Mouse (Mus musculus) midbrain, embryonic 12.5 days (tissue): ENCODE data around the gene Ifrd2. TPM values are rescaled to one million over a fixed set of nuclear protein-coding genes. Genes with fewer than 3 reads are reported as not detected.
"Not testable (repeated sequence)": the region's sequence is repeated elsewhere in the genome, so short reads cannot be mapped to it uniquely, and the experiment has no call there.

Source experiments
- ATAC-seq: fragments of 200-750 bp; cut with Nextera tagmentation; 2 replicates; pipeline ENCODE4 v1.8.0; 2017; ENCODE audit warnings: low read depth, moderate TSS enrichment, moderate library complexity; ENCODE audit not compliant: low FRiP score
- H3K27ac ChIP-seq: fragments of 300-500 bp; sonication (generic); replicated peaks from 2 replicates; pipeline ENCODE4 v1.5.1; 2016; ENCODE audit warnings: mild to moderate bottlenecking
- H3K27me3 ChIP-seq: fragments of 300-500 bp; sonication (generic); 2 replicates; pipeline ENCODE4 v1.6.1; 2016; ENCODE audit warnings: mild to moderate bottlenecking
- H3K36me3 ChIP-seq: fragments of 300-500 bp; sonication (generic); 2 replicates; pipeline ENCODE4 v1.6.1; 2016
- H3K4me1 ChIP-seq: fragments of 300-500 bp; sonication (generic); 2 replicates; pipeline ENCODE4 v1.6.1; 2016
- H3K4me2 ChIP-seq: fragments of 300-500 bp; sonication (generic); replicated peaks from 2 replicates; pipeline ENCODE4 v1.6.1; 2016; ENCODE audit warnings: mild to moderate bottlenecking, moderate library complexity
- H3K4me3 ChIP-seq: fragments of 300-500 bp; sonication (generic); 2 replicates; pipeline ENCODE4 v1.5.1; 2016; ENCODE audit warnings: mild to moderate bottlenecking
- H3K9ac ChIP-seq: fragments of 300-500 bp; sonication (generic); replicated peaks from 2 replicates; pipeline ENCODE4 v1.6.1; 2016; ENCODE audit warnings: mild to moderate bottlenecking, moderate library complexity
- H3K9me3 ChIP-seq: fragments of 300-500 bp; sonication (generic); 2 replicates; pipeline ENCODE4 v1.6.1; 2016; ENCODE audit warnings: mild to moderate bottlenecking
- WGBS: fragments of 180-500 bp; shearing (Covaris S2); methylation state at CpG from one replicate; pipeline ENCODE4 v1.1.7; 2016; 5-methylcytosine and 5-hydroxymethylcytosine counted together
- polyA plus RNA-seq: library from polyadenylated mRNA; unstranded; fragments of >200 nt; fragmentation: Nextera tagmentation; extraction: Ambion mirVana; gene quantifications from 2 replicates; pipeline ENCODE4 v1.2.1, GENCODE M21; 2016

Gene Ifrd2
- polyA plus RNA-seq, 1 experiment from 2014 or later = 20.1 TPM

DNA sequence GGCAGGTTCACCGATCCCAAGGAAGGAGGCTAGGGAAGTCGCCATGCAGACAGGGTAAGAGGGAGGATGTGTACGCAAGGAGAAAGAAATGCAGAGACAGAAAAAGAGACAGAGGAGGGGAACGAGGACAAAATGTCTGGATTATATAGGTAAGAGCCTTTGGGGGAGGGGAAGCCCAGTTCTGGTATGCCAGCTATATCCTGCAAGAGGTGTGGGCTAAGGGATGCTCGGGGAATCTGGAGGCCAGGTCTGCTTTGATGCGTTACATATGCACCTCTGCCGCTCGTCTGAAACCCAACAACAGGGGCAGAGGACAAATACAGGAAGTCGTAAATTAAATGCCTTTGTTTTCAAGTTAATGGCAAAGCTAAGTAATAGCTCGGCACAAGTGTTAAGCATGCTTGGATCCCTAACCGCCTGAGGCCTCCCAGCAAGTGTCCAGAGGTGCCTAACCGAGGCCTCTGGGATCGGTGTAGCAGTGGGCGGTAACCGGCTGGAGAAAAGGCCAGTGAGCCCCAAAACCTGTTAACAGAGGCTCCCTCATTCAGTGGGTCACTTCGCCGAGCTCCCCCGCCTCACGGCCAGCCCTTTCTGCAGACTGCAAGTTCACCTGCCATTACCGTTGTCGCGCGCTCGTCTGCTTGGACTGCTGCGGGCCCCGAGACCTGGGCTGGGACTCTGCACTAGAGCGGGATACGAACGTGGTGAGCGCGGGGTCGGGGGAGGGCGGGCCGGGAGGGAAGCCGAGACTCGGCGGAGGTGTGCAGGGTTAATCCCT lies 33.7 kb upstream of the Ifrd2 start:
- peak; percentile 81 for ATAC-seq
- Histone ChIP-seq H3K9ac (peak overlapping the region; percentile 68), H3K27ac (peak overlapping the region; percentile 88), H3K4me3 (peak overlapping the region; percentile 79), H3K4me1 (peaks cover 54% of the 10 kb centered on the region), H3K9me3 (no peaks in the 10 kb centered on the region), H3K27me3 (peaks cover 50% of the 10 kb centered on the region), H3K36me3 (peaks cover 20% of the 10 kb centered on the region), H3K4me2 (peak overlapping the region; percentile 94)
- WGBS = 7% methylated on average over 37 of the region's 37 CpGs

DNA sequence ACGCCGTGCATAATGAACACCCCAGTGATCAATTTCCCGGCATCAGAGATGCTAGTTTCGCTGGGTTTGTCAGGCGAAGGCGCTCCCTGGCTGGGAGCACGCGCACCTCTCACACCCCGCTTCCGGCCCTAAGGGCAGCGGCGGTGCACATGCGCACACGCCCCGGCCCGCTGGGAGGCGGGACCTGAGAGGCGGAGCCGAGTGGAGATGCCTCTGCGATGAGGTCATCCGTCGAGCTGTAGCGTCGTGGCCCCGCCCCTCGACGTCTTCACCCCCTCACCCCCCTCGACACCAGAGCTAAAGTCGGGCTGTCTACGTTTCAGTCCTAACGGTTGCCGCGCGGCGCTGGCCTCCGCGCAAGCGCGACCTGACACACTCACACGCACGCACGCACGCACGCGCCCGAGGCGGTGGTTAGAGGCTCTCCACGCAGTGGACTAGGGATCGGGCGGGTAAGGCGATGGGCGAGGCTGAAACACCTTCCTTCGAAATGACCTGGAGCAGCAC lies 33.1 kb upstream of the Ifrd2 start:
- peaks cover 27% of the 10 kb centered on the region for H3K36me3 ChIP-seq
- no peaks in the 10 kb centered on the region for H3K9me3 ChIP-seq
- H3K4me2 ChIP-seq = peak overlapping the region; percentile 94
- H3K9ac ChIP-seq = peak overlapping the region; percentile 75
- peak overlapping the region; percentile 79 for H3K4me3 ChIP-seq
- peak overlapping the region; percentile 88 for H3K27ac ChIP-seq
- peaks cover 54% of the 10 kb centered on the region for H3K4me1 ChIP-seq
- WGBS = under 1% methylated on average over 53 of the region's 53 CpGs
- peaks cover 43% of the 10 kb centered on the region for H3K27me3 ChIP-seq
- peak; percentile 94 for ATAC-seq

DNA sequence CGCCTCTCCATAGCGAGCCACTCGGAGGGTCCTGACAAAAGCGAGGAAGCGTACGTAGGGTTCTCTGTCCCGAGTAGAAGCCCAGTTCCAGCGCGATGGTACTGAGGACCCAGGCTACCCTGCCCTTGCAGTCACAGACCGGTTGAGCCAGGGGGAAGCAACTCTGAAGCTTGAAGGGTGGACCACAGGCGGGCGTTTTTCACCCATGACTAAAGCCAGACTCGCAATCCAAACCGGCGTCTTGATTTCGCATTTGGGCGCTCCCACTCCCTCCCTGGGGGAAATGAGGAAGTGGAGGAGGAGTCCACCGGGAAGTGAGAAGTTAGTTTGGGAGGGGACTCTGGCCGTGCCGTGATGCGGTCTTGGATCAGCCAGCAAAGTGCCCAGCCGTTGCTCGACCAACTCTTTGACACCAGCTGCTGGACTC lies 32.4 kb upstream of the Ifrd2 start:
- Histone ChIP-seq H3K27ac (peak overlapping the region; percentile 88), H3K9ac (peak overlapping the region; percentile 75), H3K4me2 (peak overlapping the region; percentile 94), H3K36me3 (peaks cover 34% of the 10 kb centered on the region), H3K27me3 (peaks cover 36% of the 10 kb centered on the region), H3K4me3 (peak overlapping the region; percentile 79), H3K9me3 (no peaks in the 10 kb centered on the region), H3K4me1 (peaks cover 54% of the 10 kb centered on the region)
- ATAC-seq = no peak; the same call in 1 of the 2 replicates
- under 1% methylated on average over 23 of the region's 23 CpGs for WGBS

DNA sequence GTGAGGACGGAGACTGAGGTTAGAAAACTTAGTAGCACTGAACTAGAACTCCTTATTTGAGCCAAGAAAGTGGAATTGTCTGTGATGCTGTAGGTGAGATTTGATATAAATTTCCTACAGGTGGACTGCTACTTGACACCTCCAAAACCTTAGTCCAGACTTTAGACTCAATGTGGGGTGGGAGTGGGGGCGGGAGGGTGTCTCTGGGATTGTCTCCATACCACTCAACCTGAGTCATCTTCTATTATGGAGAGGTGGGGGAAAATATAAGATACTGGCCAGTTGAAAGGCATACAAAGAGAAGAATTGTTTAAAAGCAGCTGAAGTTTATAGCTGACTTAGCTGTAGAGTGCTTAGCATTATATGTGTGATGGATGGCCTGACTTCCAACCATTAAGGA lies 31.7 kb upstream of the Ifrd2 start:
- peak overlapping the region; percentile 94 for H3K4me2 ChIP-seq
- H3K9ac ChIP-seq = peak overlapping the region; percentile 75
- H3K36me3 ChIP-seq = peaks cover 40% of the 10 kb centered on the region
- WGBS = 42% methylated on average over 2 of the region's 2 CpGs
- no peak for ATAC-seq
- peaks cover 30% of the 10 kb centered on the region for H3K27me3 ChIP-seq
- H3K4me3 ChIP-seq = peak overlapping the region; percentile 79
- no peaks in the 10 kb centered on the region for H3K9me3 ChIP-seq
- no peak overlapping the region for H3K27ac ChIP-seq
- peaks cover 51% of the 10 kb centered on the region for H3K4me1 ChIP-seq

DNA sequence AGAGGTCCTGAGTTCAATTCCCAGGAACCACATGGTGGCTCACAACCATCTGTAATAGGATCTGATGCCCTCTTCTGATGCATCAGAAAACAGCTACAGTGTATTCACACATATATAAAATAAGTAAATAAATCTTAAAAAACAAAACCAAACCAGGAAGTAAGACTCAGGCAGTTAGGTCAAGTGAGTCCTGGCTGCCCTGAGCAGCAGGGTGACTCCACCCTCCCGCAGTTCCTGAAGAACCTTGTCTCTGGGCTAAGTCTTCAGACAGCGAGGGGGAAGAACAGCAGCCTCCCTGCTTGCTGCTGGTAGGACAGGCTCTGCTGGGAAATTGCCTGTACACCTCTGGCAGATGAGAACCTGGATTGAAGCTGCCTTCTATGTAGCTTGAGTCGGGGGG lies 31.1 kb upstream of the Ifrd2 start:
- H3K9ac ChIP-seq = no peak overlapping the region
- no peak overlapping the region for H3K27ac ChIP-seq
- H3K27me3 ChIP-seq = peaks cover 23% of the 10 kb centered on the region
- 0 out of 2 replicates have a peak overlapping the region, but pooled peaks have one; percentile 5 for H3K4me3 ChIP-seq
- peak overlapping the region; percentile 94 for H3K4me2 ChIP-seq
- peaks cover 47% of the 10 kb centered on the region for H3K36me3 ChIP-seq
- 88% methylated on average over 3 of the region's 3 CpGs for WGBS
- H3K9me3 ChIP-seq = no peaks in the 10 kb centered on the region
- no peak for ATAC-seq
- peaks cover 44% of the 10 kb centered on the region for H3K4me1 ChIP-seq

DNA sequence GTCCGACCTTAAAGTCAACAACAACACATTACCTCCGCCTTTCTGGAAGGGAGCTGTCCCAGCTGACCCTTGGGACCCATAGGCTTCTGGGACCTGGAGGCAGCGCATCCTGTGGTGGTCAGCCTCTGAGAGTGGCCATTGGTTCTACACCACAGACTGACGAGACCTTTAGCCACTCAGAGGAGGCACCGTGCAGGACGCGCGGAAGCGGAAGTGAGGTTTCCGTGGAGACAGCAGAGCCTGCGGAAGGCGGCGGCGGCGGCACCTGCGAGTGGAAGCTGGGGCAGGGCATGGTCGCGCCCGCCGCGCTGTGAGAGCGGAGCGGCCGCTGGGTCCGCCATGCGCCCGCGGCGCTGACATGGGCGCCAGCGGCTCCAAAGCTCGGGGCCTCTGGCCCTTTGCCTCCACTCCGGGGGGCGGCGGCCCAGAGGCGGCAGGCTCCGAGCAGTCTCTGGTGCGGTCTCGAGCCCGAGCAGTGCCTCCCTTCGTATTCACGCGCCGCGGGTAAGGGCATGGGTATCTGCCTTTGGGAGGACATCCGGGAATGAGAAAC lies 24.3 kb upstream of the Ifrd2 start, which contains the start of gene Tusc2:
Gene Tusc2 (plus strand): TSS at position 227 of the 553 bp plus-strand sequence.
- under 1% methylated on average over 39 of the region's 46 CpGs for WGBS
- Histone ChIP-seq H3K4me3 (peak within 1 kb of the TSS; percentile 88), H3K9me3 (no peaks in the 10 kb centered on the region), H3K4me2 (peak within 1 kb of the TSS; percentile 81), H3K27me3 (no peaks in the 10 kb centered on the region), H3K9ac (peak within 1 kb of the TSS; percentile 88), H3K4me1 (peaks cover 29% of the 10 kb centered on the region), H3K36me3 (peaks cover 58% of the 10 kb centered on the region), H3K27ac (peak within 1 kb of the TSS; percentile 63)
- ATAC-seq = peak; percentile 96

DNA sequence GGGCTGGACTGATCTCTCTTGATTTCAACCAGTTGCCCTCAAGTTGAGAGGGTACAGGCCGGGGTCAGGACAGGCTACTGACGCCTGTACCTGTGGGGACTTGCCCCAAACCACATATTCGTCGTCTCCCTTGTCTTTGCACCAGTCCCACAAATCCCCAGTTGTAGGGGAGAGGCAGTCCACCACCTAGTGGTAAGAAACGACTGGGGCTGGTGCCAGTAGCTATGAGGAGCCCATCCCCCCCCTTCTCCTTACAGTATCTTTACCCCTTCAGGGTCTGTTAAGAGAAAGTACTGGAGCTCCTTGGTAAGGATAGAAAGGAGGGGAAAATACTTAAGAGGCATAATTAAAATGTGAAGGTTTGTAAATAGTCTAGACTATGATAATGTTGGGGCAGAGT lies 21.9 kb upstream of the Ifrd2 start:
- ATAC-seq, H3K27ac ChIP-seq, H3K9ac ChIP-seq, H3K4me2 ChIP-seq, H3K4me3 ChIP-seq, H3K27me3 ChIP-seq, H3K9me3 ChIP-seq: not testable (repeated sequence)
- Histone ChIP-seq H3K36me3 (peaks cover 36% of the 10 kb centered on the region), H3K4me1 (peaks cover 40% of the 10 kb centered on the region)
- WGBS = 50% methylated on average over 5 of the region's 5 CpGs

DNA sequence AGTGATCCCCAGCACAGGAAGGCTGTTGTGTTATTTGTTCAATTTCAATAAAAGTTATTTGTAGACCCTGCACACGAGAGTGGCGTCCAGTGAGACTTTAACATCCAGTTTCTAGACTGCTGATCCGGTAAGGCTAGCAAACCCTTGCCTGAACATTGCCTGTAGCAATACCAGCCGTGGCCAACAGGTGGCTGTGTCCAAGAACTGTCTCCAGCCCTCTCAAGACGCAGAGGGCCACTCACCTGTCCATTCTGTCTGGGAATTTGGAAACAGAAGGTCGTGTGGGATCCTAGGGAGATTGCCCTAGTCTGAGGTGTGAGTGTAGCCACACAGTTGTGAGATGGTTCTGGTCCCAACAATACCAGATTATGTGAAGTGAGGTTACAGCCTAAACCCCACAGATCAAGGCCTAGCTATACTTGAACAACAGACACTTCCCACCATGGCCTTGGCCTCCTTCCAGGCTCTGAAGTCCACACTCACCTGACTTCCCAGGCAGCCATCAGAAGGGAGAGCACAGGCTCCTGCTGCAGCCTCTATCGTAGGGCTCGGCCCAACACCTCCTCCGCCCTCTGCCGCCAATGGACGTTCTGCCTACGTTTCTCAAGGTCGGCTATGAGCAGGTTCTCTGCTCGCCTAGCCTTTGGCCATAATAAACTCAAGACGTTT lies 21.3 kb upstream of the Ifrd2 start:
- H3K4me3 ChIP-seq = no peak overlapping the region
- H3K27ac ChIP-seq = no peak overlapping the region
- H3K27me3 ChIP-seq = no peaks in the 10 kb centered on the region
- peaks cover 36% of the 10 kb centered on the region for H3K36me3 ChIP-seq
- no peak overlapping the region for H3K4me2 ChIP-seq
- no peak overlapping the region for H3K9ac ChIP-seq
- ATAC-seq = no peak
- no peaks in the 10 kb centered on the region for H3K9me3 ChIP-seq
- peaks cover 47% of the 10 kb centered on the region for H3K4me1 ChIP-seq
- 60% methylated on average over 15 of the region's 15 CpGs for WGBS

DNA sequence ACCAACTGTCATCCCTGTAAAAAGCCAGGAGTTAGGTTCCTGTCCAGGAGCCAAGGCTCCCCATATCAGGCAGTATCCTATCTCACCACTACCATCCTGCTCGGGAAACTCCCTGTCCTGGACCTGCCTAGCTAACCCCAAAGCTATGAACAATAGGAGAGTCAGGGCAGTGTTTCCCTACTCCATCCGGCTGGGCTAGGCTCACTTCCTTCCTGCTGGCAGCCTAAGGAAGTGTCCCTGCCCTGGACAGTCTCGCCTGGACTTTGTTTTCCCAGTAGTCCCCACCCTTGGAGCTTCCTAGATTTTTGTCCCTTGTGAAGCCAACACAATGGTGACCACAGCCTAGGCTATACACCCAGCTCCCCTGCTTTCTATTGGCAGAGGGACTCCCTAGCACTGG lies 20.6 kb upstream of the Ifrd2 start:
- Histone ChIP-seq H3K9me3 (no peaks in the 10 kb centered on the region), H3K27ac (no peak overlapping the region), H3K4me2 (no peak overlapping the region), H3K36me3 (peaks cover 36% of the 10 kb centered on the region), H3K9ac (no peak overlapping the region), H3K27me3 (no peaks in the 10 kb centered on the region), H3K4me1 (peaks cover 53% of the 10 kb centered on the region), H3K4me3 (no peak overlapping the region)
- no peak for ATAC-seq
- 75% methylated on average over 3 of the region's 3 CpGs for WGBS

DNA sequence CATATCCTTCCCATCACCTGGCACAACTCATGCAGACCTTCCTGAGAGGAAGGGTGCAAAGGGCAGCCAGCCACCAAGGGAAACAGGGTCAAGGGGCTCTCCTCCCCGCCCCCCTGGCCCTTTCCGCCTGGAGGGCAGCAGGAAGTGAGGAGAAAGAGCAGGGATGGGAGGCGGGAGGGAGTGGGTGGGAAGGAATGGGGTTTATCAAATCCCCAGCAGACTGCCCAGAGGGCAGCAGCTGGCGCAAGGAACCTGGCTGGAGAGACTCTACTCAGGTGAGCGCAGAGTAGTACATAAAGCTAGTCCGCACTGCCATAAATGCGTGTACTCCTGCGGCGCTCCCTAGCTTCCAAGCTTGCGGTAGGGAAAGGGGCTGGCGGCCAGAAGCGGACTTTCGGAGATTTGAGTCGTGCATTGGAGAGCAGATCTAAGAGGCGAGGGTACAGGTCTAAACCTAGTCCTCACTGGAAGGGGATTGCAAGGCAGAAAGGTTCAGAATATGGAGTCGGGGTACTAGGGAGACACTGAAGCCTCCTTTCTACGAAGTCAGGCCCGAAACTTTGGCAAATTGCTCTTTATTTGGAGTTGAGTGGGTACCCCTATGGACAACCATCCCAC lies 19.6 kb upstream of the Ifrd2 start, which contains the start of gene Hyal2:
Gene Hyal2 (plus strand): TSS at position 244 of the 618 bp plus-strand sequence.
- WGBS = 5% methylated on average over 18 of the region's 18 CpGs
- peak within 1 kb of the TSS; percentile 95 for H3K4me2 ChIP-seq
- peak within 1 kb of the TSS; percentile 92 for H3K4me3 ChIP-seq
- H3K27ac ChIP-seq = peak within 1 kb of the TSS; percentile 87
- H3K36me3 ChIP-seq = peaks cover 40% of the 10 kb centered on the region
- H3K27me3 ChIP-seq = no peaks in the 10 kb centered on the region
- H3K9ac ChIP-seq = peak within 1 kb of the TSS; percentile 91
- no peaks in the 10 kb centered on the region for H3K9me3 ChIP-seq
- H3K4me1 ChIP-seq = peaks cover 53% of the 10 kb centered on the region
- no peak for ATAC-seq

DNA sequence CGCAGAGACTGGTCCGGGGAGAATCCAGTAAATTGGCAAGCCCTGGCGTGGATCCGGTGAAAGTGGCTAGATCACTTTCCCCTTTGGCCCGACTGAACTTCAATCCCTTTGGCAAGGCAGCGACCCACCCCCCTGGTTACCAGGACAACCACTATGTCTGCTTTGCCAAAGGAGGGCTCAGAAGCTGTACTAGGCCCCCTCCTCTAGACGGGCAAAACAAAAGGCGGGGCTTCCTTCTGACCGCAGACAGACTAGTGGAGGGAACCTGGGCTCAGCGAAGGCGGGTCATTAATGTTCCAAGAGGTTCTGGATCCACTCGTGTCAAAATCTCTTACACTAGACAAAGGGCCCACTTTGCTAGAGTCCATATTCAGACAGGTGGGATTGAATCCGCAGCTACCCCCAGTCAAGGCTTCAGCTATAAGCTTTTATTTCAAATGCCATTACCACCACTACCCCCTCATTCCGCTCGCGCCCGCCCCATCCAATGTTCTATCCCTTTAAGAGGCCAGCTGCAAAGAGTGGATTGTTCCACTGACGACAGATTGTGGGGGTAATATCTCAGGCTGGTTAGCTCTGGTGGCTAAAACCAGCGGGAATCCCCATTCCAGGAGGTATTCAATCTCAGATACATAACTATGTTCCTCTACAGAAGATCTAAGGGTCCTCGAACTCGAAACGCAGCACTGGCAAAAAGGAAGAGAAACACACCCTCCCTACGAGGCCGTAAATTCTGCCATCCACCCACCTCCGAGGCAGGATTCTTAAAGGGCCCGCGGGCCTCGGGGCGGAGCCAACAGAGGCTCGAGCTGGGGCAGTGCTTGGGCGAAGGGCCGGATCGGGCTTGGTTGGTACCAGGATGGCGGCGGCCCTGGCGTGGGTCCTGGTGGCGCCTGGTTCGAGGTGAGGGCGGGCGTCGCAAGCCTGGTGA lies 18.8 kb upstream of the Ifrd2 start:
- peak overlapping the region; percentile 95 for H3K4me2 ChIP-seq
- peak overlapping the region; percentile 87 for H3K27ac ChIP-seq
- WGBS = under 1% methylated on average over 41 of the region's 41 CpGs
- peak overlapping the region; percentile 91 for H3K9ac ChIP-seq
- H3K36me3 ChIP-seq = peaks cover 48% of the 10 kb centered on the region
- H3K4me1 ChIP-seq = peaks cover 50% of the 10 kb centered on the region
- H3K27me3 ChIP-seq = no peaks in the 10 kb centered on the region
- H3K4me3 ChIP-seq = peak overlapping the region; percentile 92
- ATAC-seq = peak; percentile 84
- H3K9me3 ChIP-seq = no peaks in the 10 kb centered on the region
